Mouse (Mus musculus) liver, embryonic 18 days (tissue): ENCODE measurements around the gene Efnb2. TPM values are rescaled to one million over a fixed set of nuclear protein-coding genes. Genes with fewer than 3 reads are reported as not detected.

ENCODE experiments used
- polyA plus RNA-seq: library from polyadenylated mRNA; depleted of rRNA; stranded (reverse); fragments of >200 nt; gene quantifications from 2 replicates; pipeline ENCODE4 v1.2.3, GENCODE M21; 2012; rRNA removed

Gene Efnb2
- 1.1 and 2.0 TPM in 2 replicates for polyA plus RNA-seq

DNA sequence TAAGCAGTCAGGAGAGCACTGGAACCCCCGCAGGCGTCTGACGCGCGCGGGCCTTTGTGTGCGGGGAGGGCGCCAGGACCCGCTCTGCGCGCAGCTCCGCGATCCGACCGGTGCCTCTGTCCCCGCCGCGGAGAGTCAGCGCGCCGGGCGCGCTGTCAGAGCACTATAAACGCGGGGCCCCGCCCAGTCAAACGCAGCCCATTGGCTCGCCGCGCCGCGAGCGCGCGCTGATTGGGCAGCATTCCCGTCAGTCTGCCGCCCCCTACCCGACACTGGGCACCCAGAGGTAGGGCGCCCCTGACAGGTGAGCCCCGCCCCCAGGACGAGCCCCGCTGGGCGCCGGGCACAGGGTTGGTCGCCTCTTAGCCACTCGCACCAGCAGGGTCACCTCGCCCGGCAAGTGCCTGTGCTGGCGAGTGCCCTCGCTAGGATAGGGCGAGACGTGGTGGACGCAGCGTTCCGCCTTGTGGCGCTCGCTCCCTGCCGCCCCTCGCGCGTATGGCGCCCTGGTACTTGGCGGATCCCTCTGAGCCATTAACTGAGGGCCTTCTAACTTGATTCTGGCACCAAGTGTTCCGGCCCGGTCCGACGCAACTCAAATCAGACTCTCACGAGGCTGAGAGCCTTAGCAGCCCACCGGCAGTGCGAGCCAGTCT is at the start of gene Efnb2:
TSS of gene Efnb2 (minus strand) at position 140 of the 656 bp plus-strand sequence.

DNA sequence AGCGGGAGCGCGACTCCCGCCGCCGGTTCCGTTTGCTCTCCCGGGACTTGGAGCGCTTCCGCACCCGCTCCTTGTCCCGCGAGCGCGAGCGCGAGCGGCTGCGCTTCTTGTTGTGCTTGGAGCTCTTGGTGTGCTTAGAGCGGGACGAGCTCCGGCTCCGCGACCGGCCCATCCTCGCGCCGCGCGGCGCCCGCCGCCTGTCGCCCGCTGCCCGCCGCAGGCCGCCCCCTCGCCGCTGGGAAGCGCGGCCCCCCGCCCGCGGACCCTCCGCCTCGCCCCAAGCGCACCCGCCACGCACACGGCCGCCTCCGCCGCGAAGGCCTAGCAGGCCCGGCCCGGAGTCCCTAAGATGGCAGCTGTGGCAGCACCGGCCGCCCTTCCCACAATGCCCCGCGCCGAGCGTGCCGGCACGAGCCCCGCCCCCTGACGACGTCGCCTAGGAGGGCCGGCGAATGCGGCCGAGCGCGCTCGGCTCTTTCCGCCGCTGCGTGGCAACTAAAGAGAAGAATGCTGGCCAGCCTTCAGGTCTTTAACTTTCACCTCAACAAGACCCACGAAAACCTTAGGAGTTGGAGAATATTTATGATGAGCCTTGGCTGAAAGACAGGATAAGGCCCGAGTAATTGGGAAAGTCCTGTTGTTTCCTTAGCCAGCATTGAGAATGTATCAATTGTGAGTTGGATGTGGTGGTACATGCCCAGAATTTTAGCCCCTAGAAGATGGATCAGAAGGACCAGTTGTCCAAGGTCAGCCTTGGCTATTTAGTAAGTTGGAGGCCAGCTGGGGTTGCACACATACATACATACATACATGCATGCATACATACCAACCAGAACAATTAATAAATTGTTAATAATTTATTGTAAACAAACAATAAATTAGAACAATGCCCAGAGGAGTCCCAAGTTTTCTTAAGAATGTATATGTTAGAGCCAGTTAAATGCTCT is 29.4 kb upstream of the Efnb2 start, which contains the start of gene Arglu1:
TSS of gene Arglu1 (minus strand) at position 376 of the 947 bp plus-strand sequence.

Other genes with a start within 250 kb of the Efnb2 start
- gene Arglu1, start 29.3 kb upstream of the Efnb2 start, polyA plus RNA-seq: 29.8 and 38.3 TPM in 2 replicates